Mouse (Mus musculus) neural tube, embryonic 15.5 days (tissue): ENCODE measurements at regions not wholly inside any gene's neighbourhood (a gene's known extent, or its start where the extent isn't known, plus 50 kb on each side); places are given as distances from the start of the nearest gene placed in this dataset.

ENCODE experiments used
- ATAC-seq: fragments of 200-750 bp; cut with Nextera tagmentation; 2 replicates; pipeline ENCODE4 v1.8.0; 2017; ENCODE audit warnings: mild to moderate bottlenecking, moderate TSS enrichment, moderate library complexity; ENCODE audit not compliant: low FRiP score
- H3K27ac ChIP-seq: fragments of 300-500 bp; sonication (generic); replicated peaks from 2 replicates; pipeline ENCODE4 v1.5.1; 2015; ENCODE audit warnings: mild to moderate bottlenecking, inconsistent platforms
- H3K27me3 ChIP-seq: fragments of 300-500 bp; sonication (generic); replicated peaks from 2 replicates; pipeline ENCODE4 v1.6.1; 2015; ENCODE audit warnings: inconsistent platforms
- H3K36me3 ChIP-seq: fragments of 300-500 bp; sonication (generic); 2 replicates; pipeline ENCODE4 v1.6.1; 2015; ENCODE audit warnings: inconsistent platforms
- H3K4me1 ChIP-seq: fragments of 300-500 bp; sonication (generic); 2 replicates; pipeline ENCODE4 v1.6.1; 2015; ENCODE audit warnings: inconsistent platforms
- H3K4me2 ChIP-seq: fragments of 300-500 bp; sonication (generic); 2 replicates; pipeline ENCODE4 v1.6.1; 2015; ENCODE audit warnings: inconsistent platforms, mild to moderate bottlenecking, moderate library complexity
- H3K4me3 ChIP-seq: fragments of 300-500 bp; sonication (generic); replicated peaks from 2 replicates; pipeline ENCODE4 v1.5.1; 2015; ENCODE audit warnings: mild to moderate bottlenecking, inconsistent platforms
- H3K9ac ChIP-seq: fragments of 300-500 bp; sonication (generic); replicated peaks from 2 replicates; pipeline ENCODE4 v1.6.1; 2015; ENCODE audit warnings: mild to moderate bottlenecking, inconsistent platforms
- H3K9me3 ChIP-seq: fragments of 300-500 bp; sonication (generic); replicated peaks from 2 replicates; pipeline ENCODE4 v1.6.1; 2016; ENCODE audit warnings: inconsistent platforms
- WGBS: fragments of 180-500 bp; shearing (Covaris S2); methylation state at CpG from one replicate; pipeline ENCODE4 v1.1.7; 2015; ENCODE audit warnings: mixed read lengths; 5-methylcytosine and 5-hydroxymethylcytosine counted together

GRCm38 (mm10) chr10:14216191-14216992, 250.5 kb downstream of the Hivep2 start:
- Histone ChIP-seq H3K27me3 (no peaks in the 10 kb centered on the region), H3K4me3 (no peak overlapping the region), H3K4me1 (no peaks in the 10 kb centered on the region), H3K27ac (no peak overlapping the region), H3K36me3 (no peaks in the 10 kb centered on the region), H3K9ac (no peak overlapping the region), H3K9me3 (no peaks in the 10 kb centered on the region), H3K4me2 (no peak overlapping the region)
- WGBS = 83% methylated on average over 10 of the region's 10 CpGs
- no peak for ATAC-seq

- Histone ChIP-seq H3K4me3 (no peak overlapping the region), H3K27me3 (no peaks in the 10 kb centered on the region), H3K9ac (no peak overlapping the region), H3K4me2 (no peak overlapping the region), H3K9me3 (no peaks in the 10 kb centered on the region), H3K4me1 (no peaks in the 10 kb centered on the region), H3K27ac (no peak overlapping the region), H3K36me3 (no peaks in the 10 kb centered on the region)
- WGBS = 85% methylated on average over 4 of the region's 4 CpGs
- ATAC-seq = no peak
Measured at GRCm38 (mm10) chr10:14215512-14215911, 249.6 kb downstream of the Hivep2 start.

GRCm38 (mm10) chr10:14213536-14213935, 247.7 kb downstream of the Hivep2 start:
- Histone ChIP-seq H3K27ac (no peak overlapping the region), H3K27me3 (no peaks in the 10 kb centered on the region), H3K9me3 (no peaks in the 10 kb centered on the region), H3K9ac (no peak overlapping the region), H3K4me3 (no peak overlapping the region), H3K4me2 (no peak overlapping the region), H3K4me1 (no peaks in the 10 kb centered on the region), H3K36me3 (no peaks in the 10 kb centered on the region)
- ATAC-seq = no peak
- WGBS = 87% methylated on average over 5 of the region's 5 CpGs

- Histone ChIP-seq H3K9ac (no peak overlapping the region), H3K4me3 (no peak overlapping the region), H3K27me3 (no peaks in the 10 kb centered on the region), H3K36me3 (no peaks in the 10 kb centered on the region), H3K27ac (no peak overlapping the region), H3K4me2 (no peak overlapping the region), H3K9me3 (no peaks in the 10 kb centered on the region), H3K4me1 (no peaks in the 10 kb centered on the region)
- no peak for ATAC-seq
- 66% methylated on average over 6 of the region's 6 CpGs for WGBS
Measured at GRCm38 (mm10) chr10:14211926-14212325, 246.1 kb downstream of the Hivep2 start.

- ATAC-seq = no peak
- H3K4me3 ChIP-seq = no peak overlapping the region
- WGBS = 67% methylated on average over 6 of the region's 6 CpGs
- H3K27me3 ChIP-seq = no peaks in the 10 kb centered on the region
- no peak overlapping the region for H3K9ac ChIP-seq
- H3K9me3 ChIP-seq = no peaks in the 10 kb centered on the region
- H3K4me1 ChIP-seq = no peaks in the 10 kb centered on the region
- no peak overlapping the region for H3K4me2 ChIP-seq
- no peaks in the 10 kb centered on the region for H3K36me3 ChIP-seq
- H3K27ac ChIP-seq = no peak overlapping the region
Measured at GRCm38 (mm10) chr10:14211481-14211880, 245.6 kb downstream of the Hivep2 start.

GRCm38 (mm10) chr10:14210445-14210844, 244.6 kb downstream of the Hivep2 start:
- H3K36me3 ChIP-seq = no peaks in the 10 kb centered on the region
- no peak for ATAC-seq

GRCm38 (mm10) chr10:14210045-14210444, 244.2 kb downstream of the Hivep2 start:
- H3K4me1 ChIP-seq = no peaks in the 10 kb centered on the region
- H3K4me3 ChIP-seq = no peak overlapping the region
- no peak overlapping the region for H3K9ac ChIP-seq
- no peaks in the 10 kb centered on the region for H3K27me3 ChIP-seq
- ATAC-seq = no peak
- WGBS = 80% methylated on average over 6 of the region's 6 CpGs
- no peaks in the 10 kb centered on the region for H3K36me3 ChIP-seq
- H3K9me3 ChIP-seq = no peaks in the 10 kb centered on the region
- H3K4me2 ChIP-seq = no peak overlapping the region
- no peak overlapping the region for H3K27ac ChIP-seq

More at GRCm38 (mm10) chr10:14210445-14210844, 244.6 kb downstream of the Hivep2 start:
- Histone ChIP-seq H3K9me3 (no peaks in the 10 kb centered on the region), H3K4me1 (no peaks in the 10 kb centered on the region), H3K4me2 (no peak overlapping the region), H3K4me3 (no peak overlapping the region), H3K27ac (no peak overlapping the region), H3K9ac (no peak overlapping the region), H3K27me3 (no peaks in the 10 kb centered on the region)
- 88% methylated on average over 8 of the region's 8 CpGs for WGBS

- Histone ChIP-seq H3K4me1 (no peaks in the 10 kb centered on the region), H3K4me3 (no peak overlapping the region), H3K9me3 (no peaks in the 10 kb centered on the region), H3K27ac (no peak overlapping the region), H3K9ac (no peak overlapping the region), H3K27me3 (no peaks in the 10 kb centered on the region), H3K36me3 (no peaks in the 10 kb centered on the region), H3K4me2 (no peak overlapping the region)
- no peak for ATAC-seq
- 78% methylated on average over 6 of the region's 6 CpGs for WGBS
Measured at GRCm38 (mm10) chr10:14208206-14208605, 242.3 kb downstream of the Hivep2 start.

- Histone ChIP-seq H3K36me3 (no peaks in the 10 kb centered on the region), H3K4me3 (no peak overlapping the region), H3K9me3 (no peaks in the 10 kb centered on the region), H3K4me1 (no peaks in the 10 kb centered on the region), H3K4me2 (no peak overlapping the region), H3K27ac (no peak overlapping the region), H3K9ac (no peak overlapping the region), H3K27me3 (no peaks in the 10 kb centered on the region)
- WGBS = 77% methylated on average over 5 of the region's 5 CpGs
- no peak for ATAC-seq
Measured at GRCm38 (mm10) chr10:14207616-14208015, 241.7 kb downstream of the Hivep2 start.

- Histone ChIP-seq H3K36me3 (no peaks in the 10 kb centered on the region), H3K4me1 (no peaks in the 10 kb centered on the region), H3K9ac (no peak overlapping the region), H3K27me3 (no peaks in the 10 kb centered on the region), H3K27ac (no peak overlapping the region), H3K9me3 (no peaks in the 10 kb centered on the region), H3K4me2 (no peak overlapping the region), H3K4me3 (no peak overlapping the region)
- ATAC-seq = no peak
- WGBS = 77% methylated on average over 5 of the region's 5 CpGs
Measured at GRCm38 (mm10) chr10:14207051-14207570, 241.2 kb downstream of the Hivep2 start.
